Mouse (Mus musculus) myocyte (in vitro differentiated cells): Measurements from ENCODE around the gene Stard7. TPM values are rescaled to one million over a fixed set of nuclear protein-coding genes. Genes with fewer than 3 reads are reported as not detected.

Experiments
- H3K27me3 ChIP-seq: one replicate; pipeline ENCODE4 v1.6.1; 2011; ENCODE audit not compliant: control insufficient read depth, insufficient read depth, insufficient read length
- H3K36me3 ChIP-seq: one replicate; pipeline ENCODE4 v1.6.1; 2011; ENCODE audit not compliant: control insufficient read depth, insufficient read depth
- H3K4me2 ChIP-seq: one replicate; pipeline ENCODE4 v1.6.1; 2011; ENCODE audit warnings: low read depth, control low read depth
- H3K4me3 ChIP-seq: one replicate; pipeline ENCODE4 v1.5.1; 2011; ENCODE audit warnings: mild to moderate bottlenecking, control low read depth, moderate library complexity
- H3K79me2 ChIP-seq: one replicate; pipeline ENCODE4 v1.6.1; 2011; ENCODE audit not compliant: control insufficient read depth, insufficient read depth
- H3ac ChIP-seq: one replicate; pipeline ENCODE4 v1.6.1; 2011; ENCODE audit not compliant: control insufficient read depth, insufficient read length
- CEBPB ChIP-seq: IDR thresholded peaks from 2 replicates; pipeline ENCODE4 v1.6.1; 2011; ENCODE audit warnings: mild to moderate bottlenecking, moderate library complexity; ENCODE audit not compliant: poor library complexity, insufficient read depth, severe bottlenecking
- E2F4 ChIP-seq: IDR thresholded peaks from one replicate; pipeline ENCODE4 v1.6.1; 2011; ENCODE audit warnings: mild to moderate bottlenecking, control low read depth, moderate library complexity; ENCODE audit not compliant: insufficient read depth
- MAX ChIP-seq: IDR thresholded peaks from one replicate; pipeline ENCODE4 v1.6.1; 2011; ENCODE audit warnings: low read depth, mild to moderate bottlenecking, control low read depth
- MYOD1 ChIP-seq, 3 experiments: IDR thresholded peaks; one replicate each; pipeline ENCODE4 v1.6.1; 2011; ENCODE audit warnings: control low read depth in 2 of 3, low read depth in 2 of 3, mild to moderate bottlenecking in 2 of 3, moderate library complexity in 1 of 3; ENCODE audit not compliant: insufficient read length in 2 of 3, control insufficient read depth in 1 of 3
- MYOG ChIP-seq, 3 experiments: IDR thresholded peaks; one replicate each; pipeline ENCODE4 v1.6.1; 2011; ENCODE audit warnings: control low read depth in 2 of 3, low read depth in 2 of 3, mild to moderate bottlenecking in 2 of 3; ENCODE audit not compliant: insufficient read length in 2 of 3, control insufficient read depth in 1 of 3, insufficient read depth in 1 of 3
- POLR2A ChIP-seq: IDR thresholded peaks from one replicate; pipeline ENCODE4 v1.6.1; 2011; ENCODE audit warnings: low read depth, mild to moderate bottlenecking, control low read depth, moderate library complexity; ENCODE audit not compliant: insufficient read length
- POLR2AphosphoS2 ChIP-seq: IDR thresholded peaks from one replicate; pipeline ENCODE4 v1.6.1; 2011; ENCODE audit warnings: low read depth, control low read depth; ENCODE audit not compliant: insufficient read length
- REST ChIP-seq: IDR thresholded peaks from one replicate; pipeline ENCODE4 v1.6.1; 2011; ENCODE audit warnings: mild to moderate bottlenecking, control low read depth, moderate library complexity; ENCODE audit not compliant: insufficient read depth, insufficient read length
- SRF ChIP-seq: IDR thresholded peaks from one replicate; pipeline ENCODE4 v1.6.1; 2011; ENCODE audit warnings: low read depth; ENCODE audit not compliant: control insufficient read depth, insufficient read length
- TCF12 ChIP-seq: IDR thresholded peaks from one replicate; pipeline ENCODE4 v1.6.1; 2011; ENCODE audit warnings: mild to moderate bottlenecking, control low read depth; ENCODE audit not compliant: poor library complexity, insufficient read depth, severe bottlenecking
- TCF3 ChIP-seq: IDR thresholded peaks from one replicate; pipeline ENCODE4 v1.6.1; 2011; ENCODE audit warnings: low read depth, control low read depth; ENCODE audit not compliant: insufficient read length
- USF1 ChIP-seq: IDR thresholded peaks from one replicate; pipeline ENCODE4 v1.6.1; 2011; ENCODE audit warnings: low read depth, mild to moderate bottlenecking, control low read depth, moderate library complexity
- polyA plus RNA-seq: library from polyadenylated mRNA; unstranded; fragments of >200 nt; fragmentation: generic; extraction: Trizol; gene quantifications from one replicate; pipeline ENCODE4 v1.2.1, GENCODE M21; 2012; ENCODE audit warnings: missing spikeins

Stard7 gene
- polyA plus RNA-seq, 1 experiment = 25.9 TPM

- Histone ChIP-seq H3K4me3 (no peak overlapping the region), H3K79me2 (no peaks in the 10 kb centered on the region), H3ac (no peak overlapping the region), H3K36me3 (no peaks in the 10 kb centered on the region), H3K27me3 (no peaks in the 10 kb centered on the region), H3K4me2 (no peak overlapping the region)
- TF ChIP-seq SRF (no peak), TCF3 (no peak), MAX (no peak), REST (no peak), POLR2AphosphoS2 (no peak), MYOG (IDR thresholded peaks at IDR 0.05; ENCODE audit: control insufficient read depth in 1 of 3, insufficient read depth in 1 of 3, insufficient read length in 2 of 3, low read depth in 2 of 3) (no peak), E2F4 (no peak)
Measured at GRCm38 (mm10) chr2:127310685-127311084, 40.7 kb downstream of the Stard7 start.

- Histone ChIP-seq H3K36me3 (no peaks in the 10 kb centered on the region), H3K4me3 (no peak overlapping the region), H3K4me2 (no peak overlapping the region), H3K79me2 (no peaks in the 10 kb centered on the region), H3ac (no peak overlapping the region), H3K27me3 (no peaks in the 10 kb centered on the region)
- TF ChIP-seq E2F4 = no peak
- no peak for TF ChIP-seq CEBPB
- no peak for TF ChIP-seq POLR2AphosphoS2
- no peak for TF ChIP-seq POLR2A
- TF ChIP-seq TCF3 = no peak
- TF ChIP-seq REST = no peak
- TF ChIP-seq TCF12 = no peak
- no peak for TF ChIP-seq MYOG (IDR thresholded peaks at IDR 0.05; ENCODE audit: control insufficient read depth in 1 of 3, insufficient read depth in 1 of 3, insufficient read length in 2 of 3, low read depth in 2 of 3)
- no peak for TF ChIP-seq USF1
- TF ChIP-seq MYOD1 (IDR thresholded peaks at IDR 0.05; ENCODE audit: control insufficient read depth in 1 of 3, insufficient read length in 2 of 3, low read depth in 2 of 3) = no peak
- no peak for TF ChIP-seq SRF
- no peak for TF ChIP-seq MAX
Measured at GRCm38 (mm10) chr2:127311193-127311592, 41.2 kb downstream of the Stard7 start.

GRCm38 (mm10) chr2:127312801-127313200, 42.8 kb downstream of the Stard7 start:
- Histone ChIP-seq H3K79me2 (no peaks in the 10 kb centered on the region), H3K4me3 (no peak overlapping the region), H3K36me3 (no peaks in the 10 kb centered on the region), H3ac (no peak overlapping the region), H3K27me3 (no peaks in the 10 kb centered on the region), H3K4me2 (no peak overlapping the region)
- TF ChIP-seq E2F4 (no peak), MYOG (IDR thresholded peaks at IDR 0.05; ENCODE audit: control insufficient read depth in 1 of 3, insufficient read depth in 1 of 3, insufficient read length in 2 of 3, low read depth in 2 of 3) (no peak), MYOD1 (IDR thresholded peaks at IDR 0.05; ENCODE audit: control insufficient read depth in 1 of 3, insufficient read length in 2 of 3, low read depth in 2 of 3) (no peak), MAX (no peak), TCF12 (no peak), REST (no peak), POLR2AphosphoS2 (no peak), SRF (no peak), POLR2A (no peak), TCF3 (no peak), CEBPB (no peak), USF1 (no peak)

GRCm38 (mm10) chr2:127313878-127314277, 43.9 kb downstream of the Stard7 start:
- no peaks in the 10 kb centered on the region for H3K36me3 ChIP-seq
- no peaks in the 10 kb centered on the region for H3K27me3 ChIP-seq
- H3K79me2 ChIP-seq = no peaks in the 10 kb centered on the region
- no peak overlapping the region for H3K4me3 ChIP-seq
- H3ac ChIP-seq = no peak overlapping the region
- H3K4me2 ChIP-seq = no peak overlapping the region
- TF ChIP-seq E2F4 = no peak
- no peak for TF ChIP-seq POLR2AphosphoS2
- TF ChIP-seq POLR2A = no peak

GRCm38 (mm10) chr2:127314467-127315154, 44.6 kb downstream of the Stard7 start:
- no peak for TF ChIP-seq POLR2A
- no peak for TF ChIP-seq TCF12
- no peak for TF ChIP-seq MAX
- TF ChIP-seq MYOG (IDR thresholded peaks at IDR 0.05; ENCODE audit: control insufficient read depth in 1 of 3, insufficient read depth in 1 of 3, insufficient read length in 2 of 3, low read depth in 2 of 3) = no peak
- TF ChIP-seq USF1 = no peak
- no peak for TF ChIP-seq E2F4
- no peak for TF ChIP-seq POLR2AphosphoS2
- no peak for TF ChIP-seq SRF
- TF ChIP-seq MYOD1 (IDR thresholded peaks at IDR 0.05; ENCODE audit: control insufficient read depth in 1 of 3, insufficient read length in 2 of 3, low read depth in 2 of 3) = no peak
- TF ChIP-seq REST = no peak
- no peaks in the 10 kb centered on the region for H3K36me3 ChIP-seq
- H3K4me2 ChIP-seq = no peak overlapping the region
- no peaks in the 10 kb centered on the region for H3K27me3 ChIP-seq
- H3ac ChIP-seq = no peak overlapping the region
- no peaks in the 10 kb centered on the region for H3K79me2 ChIP-seq
- no peak overlapping the region for H3K4me3 ChIP-seq
